Mouse (Mus musculus) CH12.LX (cell line): ENCODE data around the gene Pde9a. TPM values are rescaled to one million over a fixed set of nuclear protein-coding genes. Genes with fewer than 3 reads are reported as not detected.

Experiments
- DNase-seq: peaks from one replicate; pipeline ENCODE4 v3.0.0-alpha.2; 2013; ENCODE audit errors: extremely low read depth
- H3K27ac ChIP-seq: 2 replicates; pipeline ENCODE4 v1.5.1; 2012; ENCODE audit warnings: low read depth, mild to moderate bottlenecking, control low read depth, moderate library complexity; ENCODE audit not compliant: insufficient read depth
- H3K27me3 ChIP-seq: replicated peaks from 2 replicates; pipeline ENCODE3; 2012; ENCODE audit warnings: inconsistent platforms
- H3K36me3 ChIP-seq, 2 experiments: replicated peaks in 1 of 2; 2 replicates each; pipeline versions ENCODE3 to v1.6.1; 2012; ENCODE audit warnings: inconsistent platforms in 1 of 2, low read length in 1 of 2, mild to moderate bottlenecking in 1 of 2, mixed read lengths in 1 of 2, moderate library complexity in 1 of 2; ENCODE audit not compliant: control insufficient read depth in 1 of 2, insufficient read depth in 1 of 2
- H3K4me1 ChIP-seq, 2 experiments: 2 replicates each; pipeline ENCODE4 v1.6.1; 2012; ENCODE audit warnings: inconsistent platforms in 1 of 2, moderate library complexity in 1 of 2; ENCODE audit not compliant: insufficient read depth in 2 of 2, control insufficient read depth in 1 of 2
- H3K4me2 ChIP-seq: 2 replicates; pipeline ENCODE4 v1.6.1; 2012; ENCODE audit warnings: low read depth, mild to moderate bottlenecking, control low read depth; ENCODE audit not compliant: poor library complexity, insufficient read depth, severe bottlenecking
- H3K4me3 ChIP-seq, 3 experiments: fragments of 150-350 bp in 1 of 3; sonication (generic) in 1 of 3; replicated peaks in 1 of 3; 2 replicates each; pipeline versions ENCODE3 to v1.5.1; 2011 to 2012; ENCODE audit warnings: low read depth in 2 of 3, low read length in 2 of 3, mild to moderate bottlenecking in 2 of 3, moderate library complexity in 2 of 3, control low read depth in 1 of 3, improper control_type of control experiment in 1 of 3, inconsistent platforms in 1 of 3, mixed read lengths in 1 of 3; ENCODE audit not compliant: poor library complexity in 1 of 3
- H3K79me2 ChIP-seq: replicated peaks from 2 replicates; pipeline ENCODE4 v1.6.1; 2012; ENCODE audit warnings: mild to moderate bottlenecking, moderate library complexity; ENCODE audit not compliant: control insufficient read depth, poor library complexity, insufficient read depth, severe bottlenecking; ENCODE audit errors: extremely low read depth
- H3K9ac ChIP-seq: 2 replicates; pipeline ENCODE4 v1.6.1; 2012; ENCODE audit warnings: low read depth, mild to moderate bottlenecking, control low read depth, moderate library complexity; ENCODE audit not compliant: insufficient read depth
- H3K9me3 ChIP-seq: replicated peaks from 2 replicates; pipeline ENCODE3; 2012; ENCODE audit warnings: low read length, inconsistent platforms, mixed read lengths
- BHLHE40 ChIP-seq: IDR thresholded peaks from 2 replicates; pipeline ENCODE4 v1.6.1; 2011; ENCODE audit warnings: mild to moderate bottlenecking, low read depth, low read length, improper control_type of control experiment
- CHD1 ChIP-seq: IDR thresholded peaks from 2 replicates; pipeline ENCODE4 v1.6.1; 2012; ENCODE audit warnings: low read depth, low read length, improper control_type of control experiment, inconsistent platforms
- CHD2 ChIP-seq: IDR thresholded peaks from 2 replicates; pipeline ENCODE4 v1.6.1; 2011; ENCODE audit warnings: low read length, improper control_type of control experiment
- CTCF ChIP-seq, 2 experiments: IDR thresholded peaks in 1 of 2; conservative IDR thresholded peaks in 1 of 2; 2 replicates each; pipeline ENCODE4 v1.5.1; 2011 to 2012; ENCODE audit warnings: low read depth in 2 of 2, low read length in 2 of 2, improper control_type of control experiment in 1 of 2, inconsistent platforms in 1 of 2, mild to moderate bottlenecking in 1 of 2, moderate library complexity in 1 of 2
- E2F4 ChIP-seq: IDR thresholded peaks from 2 replicates; pipeline ENCODE4 v1.6.1; 2011; ENCODE audit warnings: low read depth, low read length, improper control_type of control experiment; ENCODE audit not compliant: insufficient replicate concordance
- ELF1 ChIP-seq: IDR thresholded peaks from 2 replicates; pipeline ENCODE4 v1.6.1; 2014; ENCODE audit warnings: low read depth, mild to moderate bottlenecking, inconsistent platforms, low read length, improper control_type of control experiment
- EP300 ChIP-seq: IDR thresholded peaks from 2 replicates; pipeline ENCODE4 v1.6.1; 2011; ENCODE audit warnings: low read length, improper control_type of control experiment
- ETS1 ChIP-seq: conservative IDR thresholded peaks from 2 replicates; pipeline ENCODE4 v1.6.1; 2012; ENCODE audit warnings: low read depth, mild to moderate bottlenecking, inconsistent platforms, low read length, improper control_type of control experiment, moderate library complexity
- GABPA ChIP-seq: IDR thresholded peaks from 2 replicates; pipeline ENCODE4 v1.6.1; 2012; ENCODE audit warnings: low read depth, low read length, improper control_type of control experiment, inconsistent platforms; ENCODE audit not compliant: insufficient replicate concordance
- HCFC1 ChIP-seq: IDR thresholded peaks from 2 replicates; pipeline ENCODE4 v1.6.1; 2012; ENCODE audit warnings: low read depth, mild to moderate bottlenecking, inconsistent platforms, low read length, improper control_type of control experiment
- IRF4 ChIP-seq: IDR thresholded peaks from 2 replicates; pipeline ENCODE4 v1.6.1; 2014; ENCODE audit warnings: low read depth, mild to moderate bottlenecking, inconsistent platforms, low read length, improper control_type of control experiment
- JUN ChIP-seq: IDR thresholded peaks from 2 replicates; pipeline ENCODE4 v1.6.1; 2011; ENCODE audit warnings: low read depth, mild to moderate bottlenecking, low read length, improper control_type of control experiment, moderate library complexity; ENCODE audit not compliant: insufficient read depth
- JUND ChIP-seq: conservative IDR thresholded peaks from 2 replicates; pipeline ENCODE4 v1.6.1; 2011; ENCODE audit warnings: low read depth, low read length, improper control_type of control experiment
- KAT2A ChIP-seq: IDR thresholded peaks from 2 replicates; pipeline ENCODE4 v1.6.1; 2012; ENCODE audit warnings: low read length, improper control_type of control experiment, inconsistent platforms; ENCODE audit not compliant: insufficient replicate concordance
- MAFK ChIP-seq: IDR thresholded peaks from 2 replicates; pipeline ENCODE4 v1.6.1; 2011; ENCODE audit warnings: low read length, improper control_type of control experiment; ENCODE audit not compliant: insufficient replicate concordance
- MAX ChIP-seq: IDR thresholded peaks from 2 replicates; pipeline ENCODE4 v1.6.1; 2011; ENCODE audit warnings: low read length, improper control_type of control experiment
- MAZ ChIP-seq: IDR thresholded peaks from 2 replicates; pipeline ENCODE4 v1.6.1; 2012; ENCODE audit warnings: low read depth, mild to moderate bottlenecking, inconsistent platforms, low read length, improper control_type of control experiment, moderate library complexity
- MEF2A ChIP-seq: IDR thresholded peaks from 2 replicates; pipeline ENCODE4 v1.6.1; 2014; ENCODE audit warnings: low read depth, mild to moderate bottlenecking, inconsistent platforms, low read length, improper control_type of control experiment, borderline replicate concordance
- MXI1 ChIP-seq: IDR thresholded peaks from 2 replicates; pipeline ENCODE4 v1.6.1; 2011; ENCODE audit warnings: mild to moderate bottlenecking, low read depth, low read length, improper control_type of control experiment
- MYC ChIP-seq: IDR thresholded peaks from 2 replicates; pipeline ENCODE4 v1.6.1; 2011; ENCODE audit warnings: low read depth, mild to moderate bottlenecking, improper control_type of control experiment, low read length
- NELFE ChIP-seq: IDR thresholded peaks from 2 replicates; pipeline ENCODE4 v1.6.1; 2011; ENCODE audit warnings: low read depth, low read length, improper control_type of control experiment
- NRF1 ChIP-seq: IDR thresholded peaks from 2 replicates; pipeline ENCODE4 v1.6.1; 2014; ENCODE audit warnings: low read depth, mild to moderate bottlenecking, inconsistent platforms, low read length, improper control_type of control experiment, moderate library complexity
- PAX5 ChIP-seq: IDR thresholded peaks from 2 replicates; pipeline ENCODE4 v1.6.1; 2012; ENCODE audit warnings: low read length, inconsistent platforms, mixed read lengths
- POLR2A ChIP-seq: IDR thresholded peaks from 2 replicates; pipeline ENCODE4 v1.6.1; 2011; ENCODE audit warnings: low read depth, mild to moderate bottlenecking, improper control_type of control experiment, low read length
- POLR2AphosphoS2 ChIP-seq: IDR thresholded peaks from 2 replicates; pipeline ENCODE4 v1.6.1; 2011; ENCODE audit warnings: low read depth, low read length, improper control_type of control experiment
- RAD21 ChIP-seq: IDR thresholded peaks from 2 replicates; pipeline ENCODE4 v1.6.1; 2011; ENCODE audit warnings: low read depth, mild to moderate bottlenecking, low read length, improper control_type of control experiment, moderate library complexity
- RCOR1 ChIP-seq: conservative IDR thresholded peaks from 2 replicates; pipeline ENCODE4 v1.6.1; 2012; ENCODE audit warnings: low read depth, mild to moderate bottlenecking, inconsistent platforms, low read length, improper control_type of control experiment
- SIN3A ChIP-seq: IDR thresholded peaks from 2 replicates; pipeline ENCODE4 v1.6.1; 2012; ENCODE audit warnings: low read length, improper control_type of control experiment, inconsistent platforms
- SMC3 ChIP-seq: IDR thresholded peaks from 2 replicates; pipeline ENCODE4 v1.6.1; 2011; ENCODE audit warnings: low read depth, low read length, improper control_type of control experiment
- TBP ChIP-seq: conservative IDR thresholded peaks from 2 replicates; pipeline ENCODE4 v1.6.1; 2011; ENCODE audit warnings: low read depth, low read length, improper control_type of control experiment
- TCF12 ChIP-seq: IDR thresholded peaks from 2 replicates; pipeline ENCODE4 v1.6.1; 2014; ENCODE audit warnings: low read depth, mild to moderate bottlenecking, inconsistent platforms, low read length, improper control_type of control experiment
- UBTF ChIP-seq: IDR thresholded peaks from 2 replicates; pipeline ENCODE4 v1.6.1; 2012; ENCODE audit warnings: low read depth, mild to moderate bottlenecking, inconsistent platforms, low read length, improper control_type of control experiment, moderate library complexity
- USF1 ChIP-seq: IDR thresholded peaks from 2 replicates; pipeline ENCODE4 v1.6.1; 2014; ENCODE audit warnings: low read depth, mild to moderate bottlenecking, inconsistent platforms, low read length, improper control_type of control experiment
- USF2 ChIP-seq: conservative IDR thresholded peaks from 2 replicates; pipeline ENCODE4 v1.6.1; 2011; ENCODE audit warnings: low read depth, low read length, improper control_type of control experiment
- ZC3H11A ChIP-seq: IDR thresholded peaks from 2 replicates; pipeline ENCODE4 v1.6.1; 2012; ENCODE audit warnings: low read depth, mild to moderate bottlenecking, inconsistent platforms, low read length, improper control_type of control experiment
- ZKSCAN1 ChIP-seq: IDR thresholded peaks from 2 replicates; pipeline ENCODE4 v1.6.1; 2012; ENCODE audit warnings: low read depth, inconsistent platforms, low read length, improper control_type of control experiment, borderline replicate concordance
- ZMIZ1 ChIP-seq: IDR thresholded peaks from 2 replicates; pipeline ENCODE4 v1.6.1; 2012; ENCODE audit warnings: low read depth, mild to moderate bottlenecking, inconsistent platforms, low read length, improper control_type of control experiment
- ZNF384 ChIP-seq: IDR thresholded peaks from 2 replicates; pipeline ENCODE4 v1.6.1; 2012; ENCODE audit warnings: low read depth, low read length, improper control_type of control experiment, inconsistent platforms
- dilution Hi-C: fragments of 300-500 bp; cut with MboI; formaldehyde crosslinking; loops from 2 replicates; pipeline ENCODE4 v1.14.3; 2020; ENCODE audit warnings: low sequenced_read_pairs; ENCODE audit not compliant: extremely low pct_unique_long_range_greater_than_20kb, extremely low pct_ligation_motif_present
- in situ Hi-C: fragments of 300-500 bp; cut with MboI; formaldehyde crosslinking; loops from 3 replicates; pipeline ENCODE4 v1.14.3; 2019; ENCODE audit warnings: low sequenced_read_pairs, low pct_ligation_motif_present, low pct_unique_long_range_greater_than_20kb, mixed read lengths
- polyA plus RNA-seq: library from polyadenylated mRNA; unstranded; fragments of >175 nt; gene quantifications from 2 replicates; pipeline ENCODE4 v1.2.1, GENCODE M21; 2012; ENCODE audit warnings: low read depth; ENCODE audit not compliant: insufficient read length
- total RNA-seq, 2 experiments: library from RNA; depleted of rRNA; stranded (reverse); fragments of 300-350 nt in 1 of 2; fragments of >200 nt in 1 of 2; gene quantifications; 2 replicates each; pipeline ENCODE4 v1.2.3; 2012 to 2014

The Pde9a gene
- total and polyA plus RNA-seq, 3 experiments, result not detected

DNA sequence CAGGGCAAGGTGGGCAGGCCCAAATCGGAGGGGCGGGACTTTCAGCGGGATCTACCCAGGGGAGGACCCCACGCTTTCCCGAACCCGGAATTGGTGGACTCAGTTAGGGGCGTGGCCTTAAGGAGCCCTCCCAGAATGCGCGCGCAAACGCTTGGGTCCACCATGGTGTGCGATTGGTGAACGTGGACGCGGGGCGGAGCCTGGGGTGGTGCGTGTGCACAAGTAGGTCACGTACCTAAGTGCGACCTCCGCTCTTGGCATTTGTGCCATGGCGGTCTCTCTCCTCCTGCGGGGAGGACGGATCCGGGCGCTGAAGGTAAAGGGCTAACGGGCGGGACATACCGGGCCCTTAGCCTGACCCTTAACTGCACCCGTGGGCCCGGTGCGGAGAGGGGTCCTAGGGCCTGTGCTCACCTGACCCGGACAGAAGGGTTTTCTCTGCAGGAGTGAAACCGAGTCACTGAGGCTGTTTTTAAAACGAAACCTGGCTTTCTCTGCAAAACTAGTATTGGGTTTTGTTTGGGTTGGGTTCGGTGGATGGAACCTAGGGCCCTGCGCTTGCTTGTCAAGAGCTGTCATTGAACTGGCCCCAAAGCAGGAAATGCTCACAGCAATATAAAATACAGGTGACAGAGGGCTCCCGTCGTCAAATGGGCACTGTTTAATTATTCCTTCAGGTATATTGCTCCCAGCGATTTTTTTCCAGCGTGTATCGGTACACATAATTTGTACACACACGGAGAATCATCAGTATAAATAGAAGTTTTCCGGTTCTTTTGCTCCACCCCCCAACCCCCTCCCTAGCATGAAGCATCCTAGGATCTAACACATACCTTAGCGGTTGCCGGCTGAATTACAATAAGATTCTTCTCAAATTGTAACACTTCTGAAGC, 134.2 kb downstream of the Pde9a start, which contains the start of the genes Wdr4 and Ndufv3:
Gene Wdr4, minus strand, starts transcription at position 35 of the 893 bp plus-strand sequence.
Gene Ndufv3, plus strand, starts transcription at position 170 of the 893 bp plus-strand sequence.
- Histone ChIP-seq H3K9me3 (no peaks in the 10 kb centered on the region), H3K27me3 (no peaks in the 10 kb centered on the region), H3K4me3 (peak within 1 kb of the TSS; percentile 63 to 93 (median 73)), H3K9ac (peak within 1 kb of the TSS; percentile 67), H3K27ac (no peak within 1 kb of the TSS), H3K36me3 (peaks cover 16 to 30% of the 10 kb centered on the region in 2 experiments), H3K4me2 (peak within 1 kb of the TSS; percentile 47), H3K79me2 (peaks cover 21% of the 10 kb centered on the region), H3K4me1 (peaks cover 2 to 30% of the 10 kb centered on the region in 2 experiments; a peak in 2 of 4 replicates)
- peak; percentile 100 for DNase-seq
- no peak for TF ChIP-seq PAX5
- peak; percentile 82 for TF ChIP-seq TBP
- peak; percentile 93 for TF ChIP-seq ELF1
- no peak for TF ChIP-seq EP300
- TF ChIP-seq ETS1, result no peak
- no peak for TF ChIP-seq RAD21
- TF ChIP-seq IRF4, result 0 out of 2 replicates have a peak, but pooled peaks have one; percentile 16
- TF ChIP-seq BHLHE40, result peak; percentile 61
- no peak for TF ChIP-seq MAZ
- no peak for TF ChIP-seq CTCF (conservative IDR thresholded peaks at IDR 0.05 in 1 of 2, IDR thresholded peaks at IDR 0.05 in 1 of 2; ENCODE audit: low read depth in 2 of 2, low read length in 2 of 2)
- TF ChIP-seq MXI1, result peak; percentile 1; the same call in 1 of the 2 replicates
- TF ChIP-seq SMC3, result no peak
- TF ChIP-seq NRF1, result peak; percentile 87
- no peak for TF ChIP-seq E2F4
- peak; percentile 89 for TF ChIP-seq NELFE
- TF ChIP-seq MYC, result peak; percentile 63; the same call in 1 of the 2 replicates
- no peak for TF ChIP-seq UBTF
- no peak for TF ChIP-seq RCOR1
- no peak for TF ChIP-seq ZKSCAN1
- no peak for TF ChIP-seq USF1
- TF ChIP-seq USF2, result no peak; the same call in 1 of the 2 replicates
- peak; percentile 62 for TF ChIP-seq HCFC1
- peak; percentile 53; the same call in 1 of the 2 replicates for TF ChIP-seq MAX
- TF ChIP-seq ZMIZ1, result peak; percentile 95
- no peak for TF ChIP-seq JUND
- peak; percentile 97 for TF ChIP-seq POLR2A
- TF ChIP-seq ZNF384, result no peak
- no peak for TF ChIP-seq GABPA
- no peak for TF ChIP-seq JUN
- TF ChIP-seq CHD2, result no peak
- peak; percentile 86; the same call in 1 of the 2 replicates for TF ChIP-seq POLR2AphosphoS2
- no peak for TF ChIP-seq CHD1
- no peak for TF ChIP-seq ZC3H11A
- TF ChIP-seq MAFK, result no peak
- no peak for TF ChIP-seq KAT2A
- peak; percentile 76; the same call in 1 of the 2 replicates for TF ChIP-seq TCF12
- TF ChIP-seq SIN3A, result peak; percentile 77
- no peak for TF ChIP-seq MEF2A
- dilution Hi-C loops, result no loop called here
- in situ Hi-C loops, result loop anchor here (10.0 kb wide), 1 partner anchor 145 kb away; no protein-coding TSS in a partner anchor
